In the genomic region with DNA sequence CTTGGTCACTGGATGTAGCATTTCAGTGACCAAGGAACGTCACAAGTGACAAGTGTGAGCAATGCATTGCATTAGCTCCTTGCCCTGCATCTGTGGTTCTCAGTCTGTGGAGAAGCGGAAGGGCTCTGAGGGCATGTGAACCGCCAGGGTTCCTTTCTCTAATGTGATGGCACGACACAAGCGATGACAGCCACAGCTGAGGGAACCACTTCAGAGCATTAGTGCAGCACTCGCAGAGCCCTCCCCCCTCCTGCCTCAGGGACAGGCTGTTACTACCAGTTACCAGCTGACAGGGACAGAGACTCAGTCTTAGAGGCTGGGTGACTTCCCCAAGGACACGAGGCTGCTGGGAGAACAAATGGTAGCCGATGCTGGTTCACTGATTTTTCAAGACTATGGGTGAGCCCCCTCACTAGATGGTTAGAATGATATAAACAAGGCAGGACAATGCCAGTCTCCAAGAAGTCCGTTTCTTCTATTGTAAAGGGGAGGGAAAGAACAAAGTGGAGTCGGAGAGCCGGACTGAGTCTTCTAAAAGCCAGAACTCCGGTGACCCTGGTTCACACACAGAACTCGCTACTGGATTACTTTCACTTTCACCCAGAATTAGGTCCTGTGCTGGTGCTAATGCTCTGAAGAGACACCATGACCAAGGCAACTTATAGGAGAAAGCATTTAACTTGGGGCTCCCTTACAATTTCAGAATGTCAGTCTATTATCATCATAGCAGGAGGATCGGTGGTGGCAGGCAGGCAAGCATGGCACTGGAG, we compare ENCODE assay signal across 8 mouse cellular contexts. TPM values are rescaled to one million over a fixed set of nuclear protein-coding genes. Genes with fewer than 3 reads are reported as not detected.
DNase-seq lines count a peak whose midpoint lies in the region; ATAC-seq lines count a peak whose summit lies in the region.

No protein-coding gene starts in this region.

- no peaks in the 10 kb centered on the region for H3K9me3 ChIP-seq in liver, embryonic 12.5 days (replicated peaks)
- no peaks in the 10 kb centered on the region for H3K9me3 ChIP-seq in midbrain, embryonic 15.5 days
- H3K9me3 ChIP-seq in stomach, embryonic 16.5 days (replicated peaks; ENCODE audit: control insufficient read depth, low read length) = no peaks in the 10 kb centered on the region

- 0 out of 2 replicates have a peak, but pooled peaks cover 2% of the 10 kb centered on the region for H3K27me3 ChIP-seq in liver, embryonic 12.5 days (replicated peaks)
- no peaks in the 10 kb centered on the region for H3K27me3 ChIP-seq in midbrain, embryonic 15.5 days (replicated peaks)
- H3K27me3 ChIP-seq in stomach, embryonic 16.5 days (ENCODE audit: control insufficient read depth, insufficient read depth, low read length) = no peaks in the 10 kb centered on the region

- peak overlapping the region; percentile 39; the same call in 1 of the 2 replicates for H3K9ac ChIP-seq in liver, embryonic 12.5 days
- H3K9ac ChIP-seq in midbrain, embryonic 15.5 days = no peak overlapping the region
- H3K9ac ChIP-seq in stomach, embryonic 16.5 days (ENCODE audit: low read length) = no peak overlapping the region

- peaks cover 54% of the 10 kb centered on the region for H3K4me1 ChIP-seq in liver, embryonic 12.5 days
- peaks cover 7% of the 10 kb centered on the region for H3K4me1 ChIP-seq in midbrain, embryonic 15.5 days
- H3K4me1 ChIP-seq in stomach, embryonic 16.5 days (ENCODE audit: control insufficient read depth, insufficient read depth, low read length) = 0 out of 2 replicates have a peak, but pooled peaks cover 8% of the 10 kb centered on the region

- peak overlapping the region; percentile 23 for H3K4me3 ChIP-seq in liver, embryonic 12.5 days
- H3K4me3 ChIP-seq in midbrain, embryonic 15.5 days = no peak overlapping the region
- H3K4me3 ChIP-seq in stomach, embryonic 16.5 days (replicated peaks; ENCODE audit: low read length) = no peak overlapping the region

- peak; percentile 10 for DNase-seq in cerebellum, adult 11-12 months
- no peak for DNase-seq in cerebellum, adult 9-10 months
- peak; percentile 68 for DNase-seq in c-Kit-positive CD71-negative TER-119-negative erythroid progenitor cells, embryonic 14.5 days (ENCODE audit: low read depth)
- peak; percentile 98 for DNase-seq in heart, adult 11 months

- peak overlapping the region; percentile 53 for H3K4me2 ChIP-seq in liver, embryonic 12.5 days
- peak overlapping the region; percentile 24; the same call in 1 of the 2 replicates for H3K4me2 ChIP-seq in midbrain, embryonic 15.5 days
- H3K4me2 ChIP-seq in stomach, embryonic 16.5 days (ENCODE audit: low read depth, low read length) = peak overlapping the region; percentile 31

- 42% methylated on average over 14 of the region's 14 CpGs for WGBS in liver, embryonic 12.5 days (ENCODE audit: insufficient replicate concordance)
- WGBS in midbrain, embryonic 15.5 days = 30% methylated on average over 14 of the region's 14 CpGs
- 62% methylated on average over 14 of the region's 14 CpGs for WGBS in stomach, embryonic 16.5 days

- H3K27ac ChIP-seq in liver, embryonic 12.5 days = no peak overlapping the region
- no peak overlapping the region for H3K27ac ChIP-seq in midbrain, embryonic 15.5 days
- H3K27ac ChIP-seq in stomach, embryonic 16.5 days (ENCODE audit: low read length) = no peak overlapping the region

- ATAC-seq in inflammation-experienced regulatory T-cells, adult 6 months = peak; percentile 76
- ATAC-seq in liver, embryonic 12.5 days = peak; percentile 53
- ATAC-seq in midbrain, embryonic 15.5 days (replicated peaks) = peak; percentile 81
- ATAC-seq in stomach, embryonic 16.5 days (ENCODE audit: insufficient read depth, low FRiP score) = no peak

- no peaks in the 10 kb centered on the region for H3K36me3 ChIP-seq in liver, embryonic 12.5 days
- H3K36me3 ChIP-seq in midbrain, embryonic 15.5 days (replicated peaks) = no peaks in the 10 kb centered on the region
- no peaks in the 10 kb centered on the region for H3K36me3 ChIP-seq in stomach, embryonic 16.5 days (ENCODE audit: control insufficient read depth, insufficient read depth, low read length)

RNA-seq across cellular contexts. Expression of a gene that starts 21.7 kb away (rescaled TPM):
- polyA plus RNA-seq in inflammation-experienced regulatory T-cells, adult 6 months (2017; shearing (Covaris generic)) = 1 to 10 TPM in 1 of 3 experiments, under 1 TPM in 2; 0.69 to 2.0 (median 0.82) TPM
- polyA plus RNA-seq in liver, embryonic 12.5 days (2016; fragmentation: Nextera tagmentation; extraction: Ambion mirVana) = 35.7 and 37.9 TPM in 2 replicates
- 5.5 and 6.8 TPM in 2 replicates for polyA plus RNA-seq in midbrain, embryonic 15.5 days (2015; fragmentation: Nextera tagmentation; extraction: Ambion mirVana)
- 8.1 and 8.5 TPM in 2 replicates for polyA plus RNA-seq in stomach, embryonic 16.5 days (2015; fragmentation: Nextera tagmentation; extraction: Ambion mirVana)
